Mouse (Mus musculus) liver, adult 2 months (tissue): ENCODE measurements around the gene Rgs12. TPM values are rescaled to one million over a fixed set of nuclear protein-coding genes. Genes with fewer than 3 reads are reported as not detected.

Experiments
- DNase-seq: peaks from one replicate; pipeline ENCODE4 v3.0.0-alpha.2; 2011; ENCODE audit warnings: low read depth, low spot score; ENCODE audit errors: extremely low read depth
- H3K27ac ChIP-seq: fragments of 200-500 bp; replicated peaks from 2 replicates; pipeline ENCODE4 v1.5.1; 2012; ENCODE audit warnings: low read depth, mild to moderate bottlenecking, control low read depth, inconsistent platforms, low read length; ENCODE audit not compliant: insufficient read depth
- H3K27me3 ChIP-seq: fragments of 200-500 bp; 2 replicates; pipeline ENCODE4 v1.6.1; 2012; ENCODE audit warnings: mild to moderate bottlenecking, moderate library complexity, low read length, inconsistent platforms; ENCODE audit not compliant: control insufficient read depth, insufficient read depth
- H3K36me3 ChIP-seq: fragments of 200-500 bp; 2 replicates; pipeline ENCODE4 v1.6.1; 2012; ENCODE audit warnings: low read length, inconsistent platforms; ENCODE audit not compliant: control insufficient read depth, insufficient read depth
- H3K4me1 ChIP-seq: fragments of 200-500 bp; 2 replicates; pipeline ENCODE4 v1.6.1; 2011; ENCODE audit warnings: low read length; ENCODE audit not compliant: control insufficient read depth, insufficient read depth
- H3K4me3 ChIP-seq: fragments of 200-500 bp; 2 replicates; pipeline ENCODE4 v1.5.1; 2011; ENCODE audit warnings: low read depth, mild to moderate bottlenecking, control low read depth, low read length, moderate library complexity; ENCODE audit not compliant: insufficient read depth
- H3K79me2 ChIP-seq: fragments of 200-500 bp; 2 replicates; pipeline ENCODE4 v1.6.1; 2012; ENCODE audit warnings: inconsistent platforms, mild to moderate bottlenecking, low read length, moderate library complexity; ENCODE audit not compliant: control insufficient read depth, insufficient read depth
- H3K9ac ChIP-seq: fragments of 200-500 bp; 2 replicates; pipeline ENCODE4 v1.6.1; 2012; ENCODE audit warnings: low read depth, mild to moderate bottlenecking, control low read depth, inconsistent platforms, low read length
- CTCF ChIP-seq: fragments of 200-500 bp; IDR thresholded peaks from 2 replicates; pipeline ENCODE4 v1.5.1; 2011; ENCODE audit warnings: low read depth, low read length, control low read depth
- POLR2A ChIP-seq: fragments of 200-500 bp; IDR thresholded peaks from 2 replicates; pipeline ENCODE4 v1.6.1; 2011; ENCODE audit warnings: low read length, control low read depth; ENCODE audit not compliant: insufficient read depth; ENCODE audit errors: extremely low read depth
- WGBS: fragments of 180-500 bp; shearing (Covaris S2); methylation state at CpG from one replicate; pipeline ENCODE4 v1.1.7; 2018; 5-methylcytosine and 5-hydroxymethylcytosine counted together
- polyA plus RNA-seq: library from polyadenylated mRNA; depleted of rRNA; stranded (reverse); fragments of >200 nt; gene quantifications from 2 replicates; pipeline ENCODE4 v1.2.3, GENCODE M21; 2012
- total RNA-seq: library from RNA; depleted of rRNA; stranded (reverse); fragments of >200 nt; gene quantifications from 2 replicates; pipeline ENCODE4 v1.2.3, GENCODE M21; 2014

The Rgs12 gene
- total and polyA plus RNA-seq, 2 experiments = 4.7 to 6.3 TPM

- Histone ChIP-seq H3K79me2 (no peaks in the 10 kb centered on the region), H3K4me1 (peaks cover 25% of the 10 kb centered on the region), H3K36me3 (no peaks in the 10 kb centered on the region), H3K27ac (peak overlapping the region; percentile 84), H3K27me3 (no peaks in the 10 kb centered on the region), H3K9ac (peak overlapping the region; percentile 36; the same call in 1 of the 2 replicates), H3K4me3 (no peak overlapping the region)
- WGBS = 31% methylated on average over 1 of the region's 1 CpGs
- TF ChIP-seq CTCF (no peak), POLR2A (no peak)
- no peak for DNase-seq
Measured at GRCm38 (mm10) chr5:35029303-35029702, 80.1 kb downstream of the Rgs12 start.

- peak overlapping the region; percentile 84 for H3K27ac ChIP-seq
- H3K27me3 ChIP-seq = no peaks in the 10 kb centered on the region
- H3K79me2 ChIP-seq = no peaks in the 10 kb centered on the region
- peak overlapping the region; percentile 36; the same call in 1 of the 2 replicates for H3K9ac ChIP-seq
- no peaks in the 10 kb centered on the region for H3K36me3 ChIP-seq
- peak; percentile 98 for DNase-seq
- WGBS = 30% methylated on average over 5 of the region's 5 CpGs
- H3K4me1 ChIP-seq = peaks cover 25% of the 10 kb centered on the region
- no peak for TF ChIP-seq POLR2A
- H3K4me3 ChIP-seq = no peak overlapping the region
Measured at GRCm38 (mm10) chr5:35029755-35030154, 80.5 kb downstream of the Rgs12 start.

DNA sequence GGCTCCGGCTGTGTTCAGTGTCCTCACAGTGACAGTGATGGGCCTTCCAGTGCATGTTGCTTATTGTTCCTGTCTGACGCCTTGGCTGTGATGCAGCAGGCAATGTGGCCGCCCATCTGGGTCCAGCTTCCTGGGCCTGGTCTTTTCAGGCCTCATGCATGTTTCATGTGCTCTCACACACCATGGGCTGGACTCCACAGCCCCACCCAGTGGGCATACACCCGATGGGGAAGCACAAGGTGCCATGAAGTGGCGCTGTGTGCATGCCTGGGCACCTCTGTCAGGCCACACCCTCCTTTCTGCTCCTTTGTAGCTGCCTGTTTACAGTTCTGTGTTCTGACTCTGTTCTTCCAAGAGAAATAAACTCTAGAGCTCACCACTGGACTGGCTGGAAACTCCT lies 83.8 kb downstream of the Rgs12 start:
- H3K4me1 ChIP-seq = peaks cover 22% of the 10 kb centered on the region
- H3K4me3 ChIP-seq = no peak overlapping the region
- DNase-seq = no peak
- no peaks in the 10 kb centered on the region for H3K36me3 ChIP-seq
- WGBS = 73% methylated on average over 5 of the region's 5 CpGs
- no peak for TF ChIP-seq POLR2A
- peak; percentile 65 for TF ChIP-seq CTCF
- H3K79me2 ChIP-seq = no peaks in the 10 kb centered on the region
- no peak overlapping the region for H3K9ac ChIP-seq
- no peaks in the 10 kb centered on the region for H3K27me3 ChIP-seq
- H3K27ac ChIP-seq = no peak overlapping the region

GRCm38 (mm10) chr5:35033619-35034018 lies 84.4 kb downstream of the Rgs12 start:
- no peaks in the 10 kb centered on the region for H3K36me3 ChIP-seq
- TF ChIP-seq CTCF = no peak
- H3K4me3 ChIP-seq = no peak overlapping the region
- no peak overlapping the region for H3K27ac ChIP-seq
- no peak overlapping the region for H3K9ac ChIP-seq
- whole genome bisulfite sequencing = 81% methylated on average over 1 of the region's 1 CpGs
- no peaks in the 10 kb centered on the region for H3K79me2 ChIP-seq
- DNase-seq = no peak
- H3K27me3 ChIP-seq = no peaks in the 10 kb centered on the region
- peaks cover 17% of the 10 kb centered on the region for H3K4me1 ChIP-seq

DNA sequence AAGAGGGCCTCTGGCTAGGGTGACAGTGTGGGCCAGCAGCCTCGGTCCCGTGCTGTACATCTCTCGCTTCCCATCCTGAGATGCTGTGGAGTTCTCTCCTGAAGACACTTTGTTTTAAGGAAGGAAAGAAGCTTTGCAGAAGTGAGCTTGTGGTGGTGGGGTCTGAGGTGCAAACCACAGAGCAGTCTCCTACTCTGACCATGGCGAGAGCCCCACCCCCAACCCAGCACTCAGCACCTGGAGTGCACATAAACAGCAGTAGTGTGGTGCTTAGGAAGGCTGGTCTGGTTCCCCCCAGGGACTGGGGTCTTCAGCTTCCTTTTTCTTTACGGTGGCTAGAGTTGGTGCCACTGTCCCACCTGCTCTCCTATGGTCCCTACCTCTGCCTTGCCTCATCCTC lies 85.9 kb downstream of the Rgs12 start:
- 81% methylated on average over 5 of the region's 5 CpGs for WGBS
- H3K36me3 ChIP-seq = no peaks in the 10 kb centered on the region
- no peak for DNase-seq
- no peak overlapping the region for H3K27ac ChIP-seq
- TF ChIP-seq POLR2A (no peak), CTCF (no peak)
- peaks cover 7% of the 10 kb centered on the region for H3K4me1 ChIP-seq
- H3K79me2 ChIP-seq = no peaks in the 10 kb centered on the region
- H3K9ac ChIP-seq = no peak overlapping the region
- no peak overlapping the region for H3K4me3 ChIP-seq
- no peaks in the 10 kb centered on the region for H3K27me3 ChIP-seq

- no peak for TF ChIP-seq CTCF
- no peak for TF ChIP-seq POLR2A
- Histone ChIP-seq H3K4me3 (no peak overlapping the region), H3K27me3 (no peaks in the 10 kb centered on the region), H3K79me2 (no peaks in the 10 kb centered on the region), H3K9ac (no peak overlapping the region), H3K36me3 (no peaks in the 10 kb centered on the region), H3K27ac (no peak overlapping the region), H3K4me1 (peaks cover 6% of the 10 kb centered on the region)
- WGBS = 77% methylated on average over 4 of the region's 4 CpGs
- DNase-seq = no peak
Measured at GRCm38 (mm10) chr5:35035795-35036194, 86.5 kb downstream of the Rgs12 start.
